Mouse (Mus musculus) yolk sac, embryonic 10.5 days (tissue): Measurements from ENCODE around the gene Olfr464.
A peak's percentile ranks its signal among the peaks of the same experiment; 100 is the strongest.
"Not testable (repeated sequence)": the region's sequence is repeated elsewhere in the genome, so short reads cannot be mapped to it uniquely, and the experiment has no call there.

Experiments
- DNase-seq: peaks from one replicate; pipeline ENCODE4 v3.0.0-alpha.2; 2017; ENCODE audit warnings: low spot score

Gene Olfr464

DNA sequence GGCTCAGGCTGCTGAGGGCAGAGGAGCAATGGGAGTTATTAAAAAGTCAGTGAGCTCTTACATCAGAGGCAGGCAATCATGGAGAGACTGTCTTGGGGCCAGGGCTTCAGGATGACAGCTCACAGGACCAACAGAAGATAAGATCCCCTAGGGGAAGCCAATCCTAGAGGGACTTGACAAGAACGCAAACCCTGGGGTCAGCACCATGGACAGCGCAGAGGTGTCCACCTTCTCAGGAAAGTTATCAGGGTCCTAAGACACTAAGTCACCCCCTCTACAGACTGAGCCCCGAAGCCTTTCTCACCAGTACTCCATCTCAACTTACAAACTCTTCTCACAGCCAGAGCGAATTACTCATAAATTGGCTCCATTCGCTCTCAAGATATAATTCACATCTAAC is at the start of gene Olfr464:
Gene Olfr464 (minus strand): TSS at position 2 of the 400 bp plus-strand sequence.
- DNase-seq = peak; percentile 33

DNA sequence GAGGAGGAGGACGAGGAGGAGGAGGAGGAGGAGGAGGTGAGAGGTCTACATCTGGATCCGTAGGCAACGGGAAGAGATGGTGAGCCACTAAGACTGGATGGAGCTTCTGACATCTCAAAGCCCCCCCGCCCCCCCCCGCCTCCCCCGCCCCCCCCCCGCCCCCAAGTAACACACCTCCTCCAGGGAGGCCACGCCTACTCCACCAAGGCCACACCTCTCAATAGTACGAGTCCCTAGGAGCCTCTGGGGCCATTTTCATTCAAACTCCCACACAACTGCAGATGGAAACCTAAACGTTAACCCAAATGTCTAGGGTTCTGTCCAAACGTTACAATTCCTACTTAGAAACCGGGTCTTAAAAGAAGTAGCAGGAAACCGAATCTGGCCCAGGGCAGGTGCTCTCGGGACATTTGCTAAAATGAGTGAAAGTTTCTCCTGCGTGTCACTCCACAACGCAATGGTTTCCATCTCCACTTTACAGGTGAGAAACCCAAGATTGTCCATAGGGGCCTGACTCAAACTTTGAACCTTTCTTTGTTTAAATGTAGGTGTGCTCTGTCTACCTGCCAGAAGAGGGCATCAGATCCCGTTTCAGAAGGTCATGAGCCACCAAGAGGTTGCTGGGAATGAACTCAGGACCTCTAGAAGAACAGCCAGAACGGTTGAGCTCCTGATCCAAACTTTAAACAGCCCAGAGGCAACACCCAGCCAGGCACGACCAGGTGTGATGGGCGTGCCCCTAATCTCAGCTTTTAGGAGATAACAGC is 47.8 kb upstream of the Olfr464 start:
- DNase-seq = no peak

DNA sequence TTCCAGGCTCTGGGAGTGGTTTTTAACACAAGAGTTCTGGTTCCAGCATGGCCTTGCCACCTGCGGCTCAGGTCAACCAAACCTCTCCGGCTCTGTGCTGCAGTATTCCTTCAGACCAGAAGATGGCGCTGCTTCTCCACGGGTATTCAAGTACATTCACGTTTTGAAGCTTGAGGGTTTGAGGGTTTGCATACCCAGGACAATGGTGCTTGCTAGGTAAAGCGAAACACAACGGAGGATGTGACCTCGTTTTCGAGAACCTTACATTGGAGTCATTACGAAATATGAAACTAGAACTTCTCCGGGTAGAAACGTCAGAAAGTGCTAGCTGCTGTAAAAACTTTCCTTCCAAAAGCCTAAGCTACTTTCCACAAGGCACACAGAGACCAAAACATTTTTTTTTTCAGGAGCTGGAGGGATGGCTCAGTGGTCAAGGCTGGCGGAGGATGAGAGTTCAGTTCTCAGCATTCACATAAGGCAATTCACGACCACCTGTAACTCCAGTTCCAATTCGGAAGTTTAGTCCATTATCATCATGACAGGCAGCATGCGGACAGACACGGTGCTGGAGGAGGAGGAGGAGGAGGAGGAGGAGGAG is 47.0 kb upstream of the Olfr464 start:
- peak; percentile 75 for DNase-seq

DNA sequence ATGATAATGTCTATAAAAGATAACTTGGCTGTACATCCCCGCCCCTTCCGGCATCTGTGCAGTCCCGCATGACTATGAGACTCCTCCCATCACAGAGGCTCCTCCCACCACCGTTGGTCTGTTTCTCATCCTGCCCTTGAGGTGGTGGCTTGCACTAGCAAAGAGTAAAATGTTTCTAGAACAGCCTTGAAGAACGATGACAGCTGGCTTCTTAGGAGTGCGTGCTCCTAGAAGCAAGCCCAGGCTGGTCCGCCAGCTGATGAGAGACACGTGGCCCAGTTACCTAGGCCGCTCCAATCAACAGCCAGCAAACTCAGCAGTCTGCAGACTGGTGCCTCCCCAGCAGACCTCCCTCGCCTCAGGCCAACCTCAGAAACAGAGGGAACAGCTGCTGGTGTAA is 45.4 kb upstream of the Olfr464 start:
- no peak for DNase-seq

DNA sequence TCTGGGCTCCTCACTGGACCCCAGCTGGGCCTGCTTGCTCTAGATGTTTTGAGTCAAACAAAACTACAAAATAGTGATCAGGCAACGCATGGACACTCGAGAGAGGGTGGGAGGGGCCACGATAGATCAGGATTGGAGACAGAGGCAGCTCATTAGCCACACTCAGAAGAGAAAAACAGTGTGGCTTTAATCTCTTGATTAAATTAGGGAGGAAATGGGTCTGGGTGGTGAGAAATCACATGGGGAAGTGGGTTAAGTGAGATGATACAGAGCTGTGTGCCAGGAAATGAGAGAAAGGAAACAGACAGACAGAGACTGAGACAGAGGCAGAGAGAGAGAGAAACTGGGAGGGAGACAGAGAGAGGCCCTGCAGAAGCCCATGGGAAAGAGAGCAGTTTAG is 44.5 kb upstream of the Olfr464 start:
- no peak for DNase-seq

DNA sequence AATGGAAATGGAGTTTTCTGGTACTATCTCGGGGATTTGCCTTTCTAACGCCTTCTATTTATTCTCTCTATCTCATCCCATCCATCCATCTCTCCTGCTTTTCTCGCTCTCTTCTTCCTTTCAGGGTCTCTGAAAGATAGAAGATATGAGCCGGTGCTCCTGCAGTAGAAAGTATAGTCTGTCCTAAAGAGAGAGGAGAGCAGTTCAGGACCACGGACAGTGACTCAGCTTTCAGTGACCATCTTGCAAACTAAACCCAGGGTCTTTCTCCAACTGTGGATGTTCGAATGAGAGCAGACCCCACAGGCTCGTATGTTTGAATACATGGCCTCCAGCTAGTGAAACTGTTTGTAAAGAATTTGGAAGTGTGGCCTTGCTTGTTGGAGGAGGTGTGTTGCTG is 36.3 kb upstream of the Olfr464 start:
- peak; percentile 36 for DNase-seq

DNA sequence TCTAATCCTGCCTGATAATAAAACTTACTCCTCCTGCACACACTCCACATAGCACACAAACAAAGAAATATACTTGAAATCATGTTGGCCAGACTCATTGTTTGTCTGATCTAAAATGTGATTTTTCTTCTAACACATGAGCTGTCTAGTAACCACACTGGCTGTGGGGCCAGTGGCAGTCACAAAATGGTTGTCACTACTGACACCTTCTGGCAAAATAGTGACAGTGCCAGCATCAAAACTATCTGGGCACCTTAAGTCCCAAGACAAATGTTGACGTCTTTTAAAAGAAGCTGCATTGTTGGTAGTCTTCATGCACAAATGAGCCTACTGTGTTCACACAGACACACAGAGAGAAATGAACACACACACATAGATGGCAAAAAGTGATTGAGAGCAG is 34.4 kb upstream of the Olfr464 start:
- no peak for DNase-seq

DNA sequence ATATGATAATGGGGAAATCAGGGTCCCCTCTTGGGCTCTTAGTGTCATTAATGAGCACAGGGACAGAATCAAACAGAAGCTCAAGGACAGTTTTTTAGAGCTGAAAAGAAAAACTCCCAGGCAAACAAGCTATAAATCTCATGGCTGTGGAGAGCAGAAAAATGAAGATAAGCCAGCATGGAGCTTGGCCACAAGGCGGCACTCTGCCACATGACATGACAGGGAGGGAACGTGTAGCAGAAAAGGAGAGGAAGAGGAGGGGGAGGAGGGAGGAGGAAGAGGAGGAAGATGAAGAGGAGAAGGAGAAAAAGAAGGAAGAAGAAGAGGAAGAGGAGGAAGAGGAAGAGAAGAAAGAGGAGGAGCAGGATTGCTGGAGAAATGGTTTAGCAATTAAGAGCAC is 29.2 kb upstream of the Olfr464 start:
- no peak for DNase-seq

DNA sequence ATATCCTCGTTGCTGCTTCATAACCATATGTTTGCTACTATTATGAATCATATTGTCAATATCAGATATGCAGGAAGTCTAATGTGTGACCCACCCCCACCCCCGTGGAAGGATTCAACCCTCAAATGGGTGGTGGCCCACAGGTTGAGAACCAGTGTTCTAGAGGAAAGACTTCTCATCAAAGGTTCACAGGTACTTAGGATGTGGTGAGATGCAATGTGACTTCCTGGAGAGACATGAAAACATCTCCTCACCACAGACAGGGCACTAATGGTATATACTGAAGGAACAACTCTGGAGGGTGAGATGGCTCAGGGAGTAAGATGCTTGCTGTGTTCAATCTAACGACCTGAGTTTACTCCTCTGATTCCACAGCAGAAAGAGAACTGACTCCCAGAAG is 14.7 kb upstream of the Olfr464 start:
- DNase-seq = no peak

DNA sequence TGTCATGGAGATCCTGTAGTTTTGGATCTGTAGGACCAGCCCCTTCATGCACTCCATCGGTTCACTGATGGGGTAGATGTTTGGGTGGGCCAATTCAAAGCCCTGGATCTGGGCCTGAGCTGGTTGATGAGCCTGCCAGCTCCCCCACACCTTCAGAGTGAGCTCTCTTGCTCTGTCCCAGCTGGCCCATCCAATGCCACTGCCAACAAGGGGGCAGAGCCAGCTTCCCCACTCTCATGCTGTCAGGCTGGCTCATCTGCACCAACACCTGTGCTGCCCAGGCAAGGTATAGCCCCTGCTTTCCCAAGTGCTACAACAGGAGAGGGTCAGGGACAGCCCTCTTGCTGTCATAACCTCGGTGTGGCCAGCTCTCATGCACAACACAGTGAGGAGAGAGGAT is 13.0 kb upstream of the Olfr464 start:
- DNase-seq = no peak

DNA sequence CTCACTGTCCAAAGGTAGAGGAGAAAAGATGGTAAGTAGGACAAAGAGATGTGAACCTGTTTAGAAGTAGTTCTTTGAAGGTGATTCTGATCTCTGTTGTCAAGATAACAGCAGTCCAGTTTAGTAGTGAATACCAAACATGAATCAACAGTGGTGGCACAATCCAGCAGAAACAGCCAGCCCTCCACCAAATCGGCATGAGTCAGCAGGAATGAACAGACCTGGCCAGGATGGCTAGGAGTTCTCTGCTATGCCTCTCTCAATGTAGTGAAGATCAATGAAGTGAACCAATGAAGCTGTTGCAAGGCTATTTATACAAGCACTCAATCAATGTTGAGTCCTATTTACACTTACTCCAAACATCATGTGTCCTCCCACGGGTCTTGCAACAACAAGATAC is 9.6 kb upstream of the Olfr464 start:
- DNase-seq = no peak

DNA sequence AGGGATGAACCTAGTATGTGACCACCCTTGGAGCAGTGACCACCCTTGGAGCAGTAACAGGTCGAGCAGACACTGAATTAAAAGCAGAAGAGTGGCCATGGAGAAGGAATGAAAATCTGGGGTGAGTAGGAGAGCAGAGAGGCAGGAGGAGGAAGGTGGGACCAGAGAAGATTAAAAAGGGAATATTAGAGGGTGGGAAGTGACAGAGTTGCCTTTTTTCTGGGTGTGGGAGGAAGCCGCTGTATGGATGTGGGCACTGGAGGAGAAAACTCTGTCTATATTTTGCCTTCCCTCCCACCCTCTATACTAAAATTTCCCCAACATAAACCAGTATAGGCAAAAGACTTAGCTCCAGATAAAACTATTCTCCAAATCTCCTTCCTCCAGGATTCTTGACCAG is 466 bp downstream of the Olfr464 start:
- no peak for DNase-seq

DNA sequence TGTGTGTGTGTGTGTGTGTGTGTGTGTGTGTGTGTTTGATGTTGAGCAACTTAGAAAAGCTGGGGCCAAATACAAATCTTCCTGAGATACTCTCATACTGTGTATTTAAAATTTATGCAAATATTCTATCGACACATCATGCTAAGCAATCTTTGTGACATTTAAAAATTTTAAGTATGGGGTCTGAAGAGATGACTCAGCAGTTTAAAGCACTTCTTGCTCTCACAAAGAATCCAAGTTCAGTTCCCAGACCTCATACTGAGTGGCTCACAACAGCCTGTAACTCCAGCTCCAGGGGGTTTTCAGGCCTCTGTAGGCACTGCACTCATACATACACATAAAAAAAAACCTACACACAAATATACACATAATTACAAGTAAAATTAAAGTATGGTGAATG is 4.8 kb downstream of the Olfr464 start:
- DNase-seq = no peak

DNA sequence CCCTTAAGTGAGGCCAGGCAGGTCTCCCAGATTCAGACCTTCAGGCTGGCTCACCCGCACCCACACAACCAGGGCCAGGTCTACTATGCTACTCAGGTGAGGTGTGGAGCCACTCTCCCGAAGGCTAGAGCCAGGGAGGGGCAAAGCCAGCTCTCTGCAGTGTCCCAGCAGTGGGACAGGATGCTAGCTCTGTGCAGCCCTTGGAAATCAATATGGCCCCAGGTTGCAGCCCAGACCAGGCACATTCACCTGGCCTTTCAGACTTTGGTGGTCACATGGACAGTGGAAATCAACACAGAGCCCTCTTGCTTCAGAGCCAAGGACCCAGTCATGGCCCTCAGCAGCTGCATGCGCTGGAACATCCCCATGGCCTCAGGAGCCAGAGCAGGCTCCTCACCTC is 16.4 kb downstream of the Olfr464 start:
- DNase-seq = no peak

DNA sequence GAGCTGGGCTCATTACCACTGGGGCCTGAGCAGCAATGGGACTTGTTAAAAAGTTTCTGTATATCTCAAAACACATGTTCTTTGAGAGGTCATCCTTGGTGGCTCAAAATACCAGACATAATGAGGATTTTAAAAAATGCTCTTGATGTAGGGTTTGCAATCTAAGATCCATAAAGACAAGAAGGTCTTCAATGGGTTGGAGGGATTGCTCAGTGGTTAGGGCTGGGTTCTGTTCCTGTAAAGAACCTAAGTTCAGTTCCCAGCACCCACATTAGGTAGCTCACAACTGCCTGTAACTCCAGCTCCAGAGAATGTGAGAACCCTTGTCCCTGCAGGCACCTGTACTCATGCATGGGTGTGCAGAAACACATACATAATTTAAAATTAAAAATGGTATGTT is 23.5 kb downstream of the Olfr464 start, which contains the start of gene Olfr463:
Gene Olfr463 (minus strand): TSS at position 101 of the 400 bp plus-strand sequence.
- no peak for DNase-seq

DNA sequence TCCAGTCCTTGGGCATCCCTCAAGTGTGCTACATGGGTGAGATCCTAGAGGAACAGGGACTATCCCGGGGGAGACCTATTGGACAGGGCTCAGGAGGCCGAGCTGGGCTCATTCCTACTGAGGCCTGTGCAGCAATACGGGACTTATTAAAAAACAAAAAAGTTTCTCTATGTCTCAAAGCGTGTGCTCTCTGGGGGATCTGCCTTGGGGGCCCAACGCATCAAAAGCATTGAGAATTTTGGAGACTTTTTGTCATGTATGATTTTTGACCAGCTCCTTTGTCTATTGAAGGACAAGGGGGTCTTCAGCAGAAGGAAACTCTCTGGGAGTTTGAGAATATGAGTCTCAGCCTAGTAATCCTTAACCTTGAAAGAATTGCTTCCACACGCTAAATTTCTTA is 28.6 kb downstream of the Olfr464 start, which contains the start of gene Olfr462:
Gene Olfr462 (minus strand): TSS at position 101 of the 400 bp plus-strand sequence.
- no peak for DNase-seq

DNA sequence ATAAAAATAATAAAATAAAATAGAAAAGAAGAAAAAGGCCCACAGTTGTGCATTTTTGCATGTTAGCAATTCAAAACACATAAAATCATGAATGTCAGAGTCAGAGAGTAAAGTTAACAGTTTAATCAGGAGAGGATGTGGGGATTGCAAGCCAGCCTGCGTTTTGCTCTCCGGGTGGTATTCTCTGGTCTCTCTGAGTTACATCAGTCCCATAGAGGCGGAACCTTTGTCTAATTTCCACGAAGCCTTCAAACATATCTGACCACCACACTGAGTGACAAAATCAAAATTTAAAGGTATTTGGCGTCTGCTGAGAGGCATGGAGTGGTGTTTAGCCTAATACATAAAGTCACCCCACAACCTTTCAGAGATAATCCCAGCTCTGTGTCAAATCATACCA is 35.9 kb downstream of the Olfr464 start:
- no peak for DNase-seq

DNA sequence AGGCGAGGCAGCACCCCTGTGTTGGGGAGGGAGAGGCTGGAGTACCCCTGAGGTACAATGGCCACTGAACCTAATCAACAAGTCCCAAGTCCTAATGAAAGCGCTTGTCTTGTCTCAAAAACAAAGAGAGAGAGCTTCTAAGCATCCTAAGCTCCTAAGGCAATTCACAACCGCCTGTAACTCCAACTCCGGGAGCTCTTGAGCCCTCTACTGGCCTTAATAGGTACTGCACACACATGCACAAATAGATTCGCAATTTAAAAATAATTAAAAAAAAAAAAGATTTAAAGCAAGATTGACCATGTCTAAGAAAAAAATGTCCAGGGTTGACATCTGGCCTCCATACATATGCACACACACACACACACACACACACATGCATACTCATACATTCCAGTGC is 37.3 kb downstream of the Olfr464 start:
- no peak for DNase-seq

DNA sequence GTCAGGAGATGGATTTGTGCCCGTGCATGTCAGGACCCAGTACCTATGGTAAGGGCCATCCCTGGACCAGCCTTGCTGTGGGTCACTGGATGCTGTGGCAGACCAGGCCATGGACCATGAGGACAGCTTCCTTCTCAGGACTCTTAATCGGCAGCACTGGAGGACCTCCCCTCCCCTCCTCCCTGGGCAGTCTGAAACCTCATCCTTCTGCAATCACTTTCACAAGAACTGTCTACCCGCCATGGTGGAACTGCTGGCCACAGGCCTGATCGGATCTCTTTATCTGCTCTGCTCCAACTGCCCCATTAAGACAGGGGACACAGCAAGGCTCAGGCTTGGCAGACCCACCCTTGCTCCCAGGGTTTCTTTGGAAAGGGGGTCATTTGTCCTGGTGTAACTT is 39.1 kb downstream of the Olfr464 start:
- no peak for DNase-seq

DNA sequence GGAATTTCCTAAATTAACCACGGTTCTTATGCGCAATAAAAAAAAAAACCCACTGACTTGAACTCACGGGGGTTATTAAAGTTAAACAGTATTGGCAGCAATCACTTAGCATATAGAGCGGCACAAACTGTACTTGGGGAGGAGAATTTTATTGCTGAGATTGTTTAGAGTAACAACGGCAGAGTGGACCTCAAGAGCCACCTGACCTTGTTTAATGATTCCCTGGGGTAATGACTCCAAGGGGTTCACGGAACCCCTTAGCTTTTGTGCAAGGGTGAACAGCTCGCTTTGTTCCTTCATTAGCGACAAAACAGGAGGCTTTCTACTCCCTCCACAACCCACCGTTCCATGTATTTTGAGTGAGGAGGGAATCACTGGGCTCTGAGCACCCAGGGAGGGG is 40.9 kb downstream of the Olfr464 start:
- DNase-seq = no peak

DNA sequence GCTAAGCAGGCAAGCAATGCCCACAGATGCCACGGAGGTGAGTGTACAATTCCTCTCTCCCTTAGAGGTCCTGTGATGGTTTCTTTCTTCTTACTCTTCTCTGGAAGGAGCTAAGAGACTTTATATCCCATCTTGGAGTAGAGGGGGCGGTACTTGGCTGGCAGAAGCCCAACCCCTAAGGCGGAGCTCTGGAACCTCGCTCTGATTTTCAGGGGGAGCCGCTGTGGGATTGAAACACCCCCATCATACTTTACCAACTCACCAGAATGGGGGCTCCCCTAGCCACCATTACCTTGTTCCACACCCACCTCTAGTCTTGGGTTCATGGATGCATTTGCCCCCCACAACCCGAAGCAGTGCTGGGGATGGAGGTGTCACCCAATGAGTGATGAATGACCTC is 45.3 kb downstream of the Olfr464 start, which contains the start of gene Epx:
Gene Epx (minus strand): TSS at position 101 of the 400 bp plus-strand sequence.
- DNase-seq = no peak

DNA sequence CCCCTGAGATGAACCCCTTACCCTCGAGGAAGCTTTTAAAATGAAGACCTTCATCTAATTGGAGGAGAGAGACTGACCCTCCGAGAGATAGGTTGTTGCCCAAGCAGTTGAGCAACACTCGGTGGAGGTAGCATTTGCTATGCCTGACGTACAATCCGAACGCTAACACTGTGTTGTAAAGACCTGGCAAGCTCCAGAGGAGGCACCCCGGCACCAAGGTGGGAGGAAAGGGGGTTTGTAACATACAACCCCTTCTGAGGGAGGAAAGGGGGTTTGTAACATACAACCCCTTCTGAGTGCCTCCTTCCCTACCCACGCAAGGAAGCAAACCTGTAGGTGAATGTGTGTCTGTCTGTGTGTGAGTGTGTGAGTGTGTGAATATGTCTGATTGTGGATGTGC is 49.0 kb downstream of the Olfr464 start:
- DNase-seq = no peak

DNA sequence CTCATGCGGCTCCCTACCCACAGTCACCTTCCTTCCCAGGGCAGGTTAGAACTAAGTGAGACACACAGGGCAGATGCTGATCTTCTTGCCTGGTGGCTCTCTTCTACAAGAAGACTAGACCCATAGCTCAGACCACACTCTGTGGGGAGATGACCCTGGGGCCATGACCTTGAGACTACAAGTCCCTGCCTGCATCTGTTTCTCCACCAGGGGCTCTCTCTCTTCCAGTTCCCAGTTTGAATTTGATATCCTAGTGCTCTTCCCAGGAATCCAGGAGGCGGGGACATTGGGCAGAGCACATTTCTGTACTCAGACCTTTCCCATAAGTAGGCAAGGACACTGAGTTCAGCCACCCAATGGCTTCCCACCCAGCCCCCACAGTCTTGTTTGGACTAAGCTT is 50.7 kb downstream of the Olfr464 start:
- DNase-seq = no peak

DNA sequence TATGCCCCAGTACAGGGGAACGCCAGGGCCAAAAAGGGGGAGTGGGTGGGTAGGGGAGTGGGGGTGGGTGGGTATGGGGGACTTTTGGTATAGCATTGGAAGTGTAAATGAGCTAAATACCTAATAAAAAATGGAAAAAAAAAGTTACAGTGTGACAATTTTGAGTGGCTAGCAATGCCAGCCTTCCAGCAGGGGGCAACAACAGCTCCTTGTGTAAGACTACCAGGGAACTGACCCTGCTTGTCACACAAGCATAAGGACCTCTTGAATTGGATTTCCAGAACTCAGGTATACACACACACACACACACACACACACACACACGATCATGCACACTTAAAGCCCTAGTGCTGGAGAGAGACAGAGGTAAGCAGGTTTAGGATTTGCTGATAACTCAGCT is 53.9 kb downstream of the Olfr464 start:
- DNase-seq = not testable (repeated sequence)
